Mouse (Mus musculus) thymus, postnatal 0 days (tissue): ENCODE measurements at regions not wholly inside any gene's neighbourhood (a gene's known extent, or its start where the extent isn't known, plus 50 kb on each side); places are given as distances from the start of the nearest gene placed in this dataset.

Source experiments
- DNase-seq: peaks from one replicate; pipeline ENCODE4 v3.0.0-alpha.2; 2015; ENCODE audit warnings: low spot score

GRCm38 (mm10) chr10:16714526-16714925, 1008.5 kb upstream of the Cited2 start:
- DNase-seq, result no peak

GRCm38 (mm10) chr10:16742246-16742645, 980.8 kb upstream of the Cited2 start:
- no peak for DNase-seq

- no peak for DNase-seq
These were observed 971.5 kb upstream of the Cited2 start for GRCm38 (mm10) chr10:16751546-16751945.

GRCm38 (mm10) chr10:16789641-16790243, 933.3 kb upstream of the Cited2 start:
- DNase-seq, result no peak

GRCm38 (mm10) chr10:16803978-16804377, 919.0 kb upstream of the Cited2 start:
- DNase-seq, result no peak

- no peak for DNase-seq
These were observed 912.3 kb upstream of the Cited2 start for GRCm38 (mm10) chr10:16810716-16811115.

- DNase-seq, result no peak
These were observed 909.0 kb upstream of the Cited2 start for GRCm38 (mm10) chr10:16814013-16814412.

- no peak for DNase-seq
These were observed 861.5 kb upstream of the Cited2 start for GRCm38 (mm10) chr10:16861534-16861933.

- no peak for DNase-seq
These were observed 856.1 kb upstream of the Cited2 start for GRCm38 (mm10) chr10:16866914-16867313.

GRCm38 (mm10) chr10:16874131-16874530, 848.9 kb upstream of the Cited2 start:
- DNase-seq, result no peak

- DNase-seq, result no peak
These were observed 844.8 kb upstream of the Cited2 start for GRCm38 (mm10) chr10:16878197-16878596.

GRCm38 (mm10) chr10:16893316-16893715, 829.7 kb upstream of the Cited2 start:
- no peak for DNase-seq

GRCm38 (mm10) chr10:16895332-16895731, 827.7 kb upstream of the Cited2 start:
- DNase-seq, result no peak

- no peak for DNase-seq
These were observed 800.1 kb upstream of the Cited2 start for GRCm38 (mm10) chr10:16922888-16923287.

GRCm38 (mm10) chr10:16923851-16924250, 799.2 kb upstream of the Cited2 start:
- DNase-seq, result no peak

GRCm38 (mm10) chr10:16937705-16938104, 785.3 kb upstream of the Cited2 start:
- no peak for DNase-seq

- no peak for DNase-seq
These were observed 771.4 kb upstream of the Cited2 start for GRCm38 (mm10) chr10:16951636-16952035.

GRCm38 (mm10) chr10:16960971-16961370, 762.0 kb upstream of the Cited2 start:
- DNase-seq, result no peak

- no peak for DNase-seq
These were observed 760.6 kb upstream of the Cited2 start for GRCm38 (mm10) chr10:16962463-16962862.

GRCm38 (mm10) chr10:16978770-16979169, 744.2 kb upstream of the Cited2 start:
- no peak for DNase-seq

- no peak for DNase-seq
These were observed 732.8 kb upstream of the Cited2 start for GRCm38 (mm10) chr10:16990227-16990626.

GRCm38 (mm10) chr10:16993789-16994188, 729.2 kb upstream of the Cited2 start:
- no peak for DNase-seq

GRCm38 (mm10) chr10:16994526-16994925, 728.5 kb upstream of the Cited2 start:
- no peak for DNase-seq

- DNase-seq, result no peak
These were observed 728.0 kb upstream of the Cited2 start for GRCm38 (mm10) chr10:16995010-16995409.
